Mouse (Mus musculus): ENCODE measurements around the gene Cd37. TPM values are rescaled to one million over a fixed set of nuclear protein-coding genes. Genes with fewer than 3 reads are reported as not detected.

Gene Cd37
- polyA plus RNA-seq, 1 experiment from 2014 or later = 2.1 TPM

DNA sequence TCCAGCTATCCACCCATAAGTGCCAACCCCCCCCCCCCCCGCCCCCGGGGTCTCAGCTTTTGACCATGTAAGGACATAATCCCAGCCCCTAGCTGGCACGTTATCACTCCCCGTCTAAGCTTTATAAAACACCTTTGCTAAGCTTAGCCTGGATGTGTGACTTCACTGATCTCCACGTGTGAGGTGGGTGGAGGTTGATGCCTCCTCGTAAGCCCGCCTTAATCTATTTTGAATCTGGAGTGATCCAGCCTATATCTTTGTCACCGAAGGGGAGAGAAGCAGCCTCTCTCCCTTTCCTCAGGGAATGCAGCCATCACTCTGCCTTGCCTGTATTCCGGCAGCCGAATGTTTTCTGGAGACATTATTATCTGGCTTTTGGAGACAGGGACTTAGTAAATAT lies 36.3 kb downstream of the Cd37 start:
- H3K27ac ChIP-seq (ENCODE audit: low read depth, low read length) = 0 out of 2 replicates have a peak overlapping the region, but pooled peaks have one; percentile 29
- no peaks in the 10 kb centered on the region for H3K9me3 ChIP-seq (replicated peaks; ENCODE audit: control insufficient read depth, low read length)
- no peak overlapping the region for H3K9ac ChIP-seq (ENCODE audit: low read depth, low read length)
- no peak overlapping the region for H3K4me2 ChIP-seq
- H3K4me3 ChIP-seq (ENCODE audit: low read depth, low read length) = no peak overlapping the region
- 0 out of 2 replicates have a peak, but pooled peaks cover 6% of the 10 kb centered on the region for H3K4me1 ChIP-seq (ENCODE audit: control insufficient read depth, insufficient read depth, low read length)
- H3K27me3 ChIP-seq (ENCODE audit: control insufficient read depth, insufficient read depth, low read length) = 0 out of 2 replicates have a peak, but pooled peaks cover 4% of the 10 kb centered on the region
- WGBS (ENCODE audit: insufficient replicate concordance) = 23% methylated on average over 10 of the region's 10 CpGs
- no peak for ATAC-seq (replicated peaks; ENCODE audit: insufficient number of reproducible peaks, low FRiP score, low TSS enrichment)
- H3K36me3 ChIP-seq (ENCODE audit: control insufficient read depth, insufficient read depth, low read length) = no peaks in the 10 kb centered on the region

GRCm38 (mm10) chr7:45198961-45199360 lies 40.0 kb downstream of the Cd37 start:
- Histone ChIP-seq H3K4me3 (ENCODE audit: low read depth, low read length) (no peak overlapping the region), H3K36me3 (ENCODE audit: control insufficient read depth, insufficient read depth, low read length) (no peaks in the 10 kb centered on the region), H3K9me3 (replicated peaks; ENCODE audit: control insufficient read depth, low read length) (no peaks in the 10 kb centered on the region), H3K27me3 (ENCODE audit: control insufficient read depth, insufficient read depth, low read length) (peaks cover 11% of the 10 kb centered on the region), H3K9ac (ENCODE audit: low read depth, low read length) (no peak overlapping the region), H3K27ac (ENCODE audit: low read depth, low read length) (no peak overlapping the region), H3K4me2 (no peak overlapping the region), H3K4me1 (ENCODE audit: control insufficient read depth, insufficient read depth, low read length) (peaks cover 12% of the 10 kb centered on the region)
- no peak for ATAC-seq (replicated peaks; ENCODE audit: insufficient number of reproducible peaks, low FRiP score, low TSS enrichment)
- WGBS (ENCODE audit: insufficient replicate concordance) = 71% methylated on average over 11 of the region's 11 CpGs

DNA sequence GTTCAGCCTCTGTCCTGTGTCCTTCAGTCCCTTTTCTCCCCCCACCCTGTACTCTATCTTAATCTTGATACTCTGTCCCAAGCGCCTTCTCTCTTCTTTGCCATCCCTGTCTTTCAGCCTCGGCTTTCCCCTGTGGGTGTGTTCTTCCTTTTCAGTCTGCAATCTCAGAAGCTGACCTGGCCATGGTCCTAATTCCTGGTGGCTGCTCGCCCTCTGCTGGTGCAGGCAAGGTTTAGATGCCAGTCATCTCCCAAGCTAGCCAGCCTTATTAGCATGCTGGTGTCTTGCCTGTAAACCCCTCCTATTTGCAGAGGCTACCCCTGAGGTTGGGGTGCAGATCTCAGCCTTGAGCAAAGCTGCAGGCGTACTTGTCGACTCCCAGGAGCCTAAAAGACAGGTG lies 40.5 kb downstream of the Cd37 start:
- H3K9ac ChIP-seq (ENCODE audit: low read depth, low read length) = no peak overlapping the region
- H3K36me3 ChIP-seq (ENCODE audit: control insufficient read depth, insufficient read depth, low read length) = no peaks in the 10 kb centered on the region
- no peak for ATAC-seq (replicated peaks; ENCODE audit: insufficient number of reproducible peaks, low FRiP score, low TSS enrichment)
- no peaks in the 10 kb centered on the region for H3K9me3 ChIP-seq (replicated peaks; ENCODE audit: control insufficient read depth, low read length)
- H3K4me3 ChIP-seq (ENCODE audit: low read depth, low read length) = no peak overlapping the region
- H3K27me3 ChIP-seq (ENCODE audit: control insufficient read depth, insufficient read depth, low read length) = peaks cover 14% of the 10 kb centered on the region
- peaks cover 12% of the 10 kb centered on the region for H3K4me1 ChIP-seq (ENCODE audit: control insufficient read depth, insufficient read depth, low read length)
- WGBS (ENCODE audit: insufficient replicate concordance) = 9% methylated on average over 5 of the region's 5 CpGs
- H3K4me2 ChIP-seq = no peak overlapping the region
- H3K27ac ChIP-seq (ENCODE audit: low read depth, low read length) = no peak overlapping the region

DNA sequence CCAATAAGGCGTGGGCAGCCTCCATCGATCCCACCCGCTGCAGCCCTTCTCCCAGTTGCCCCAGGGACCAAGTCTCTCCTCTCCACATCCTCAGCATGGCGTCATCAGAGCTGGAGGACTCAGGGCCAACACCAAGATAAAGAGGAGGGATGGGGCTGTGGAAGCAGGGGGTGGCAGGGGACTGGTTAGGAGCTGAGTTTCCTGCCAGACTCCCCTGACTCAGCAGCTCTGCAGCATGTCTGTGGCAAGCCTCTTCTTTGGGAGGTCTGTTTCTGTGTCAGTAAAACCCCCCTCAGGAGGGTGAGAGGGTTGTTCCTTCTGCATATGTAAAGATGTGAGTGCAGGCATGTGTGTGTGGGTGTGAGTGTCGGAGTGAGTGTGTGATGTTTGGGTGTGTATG lies 41.9 kb downstream of the Cd37 start:
- Histone ChIP-seq H3K36me3 (ENCODE audit: control insufficient read depth, insufficient read depth, low read length) (no peaks in the 10 kb centered on the region), H3K4me2 (no peak overlapping the region), H3K27ac (ENCODE audit: low read depth, low read length) (no peak overlapping the region), H3K4me3 (ENCODE audit: low read depth, low read length) (no peak overlapping the region), H3K9me3 (replicated peaks; ENCODE audit: control insufficient read depth, low read length) (no peaks in the 10 kb centered on the region), H3K9ac (ENCODE audit: low read depth, low read length) (no peak overlapping the region), H3K4me1 (ENCODE audit: control insufficient read depth, insufficient read depth, low read length) (peaks cover 8% of the 10 kb centered on the region), H3K27me3 (ENCODE audit: control insufficient read depth, insufficient read depth, low read length) (peaks cover 21% of the 10 kb centered on the region)
- WGBS (ENCODE audit: insufficient replicate concordance) = 57% methylated on average over 5 of the region's 5 CpGs
- no peak for ATAC-seq (replicated peaks; ENCODE audit: insufficient number of reproducible peaks, low FRiP score, low TSS enrichment)

GRCm38 (mm10) chr7:45196176-45196535 lies 42.8 kb downstream of the Cd37 start:
- peaks cover 21% of the 10 kb centered on the region for H3K27me3 ChIP-seq (ENCODE audit: control insufficient read depth, insufficient read depth, low read length)
- no peak overlapping the region for H3K4me3 ChIP-seq (ENCODE audit: low read depth, low read length)
- H3K36me3 ChIP-seq (ENCODE audit: control insufficient read depth, insufficient read depth, low read length) = no peaks in the 10 kb centered on the region
- 71% methylated on average over 4 of the region's 4 CpGs for WGBS (ENCODE audit: insufficient replicate concordance)
- no peaks in the 10 kb centered on the region for H3K9me3 ChIP-seq (replicated peaks; ENCODE audit: control insufficient read depth, low read length)
- no peak for ATAC-seq (replicated peaks; ENCODE audit: insufficient number of reproducible peaks, low FRiP score, low TSS enrichment)
- H3K27ac ChIP-seq (ENCODE audit: low read depth, low read length) = no peak overlapping the region
- no peak overlapping the region for H3K9ac ChIP-seq (ENCODE audit: low read depth, low read length)
- H3K4me2 ChIP-seq = no peak overlapping the region
- H3K4me1 ChIP-seq (ENCODE audit: control insufficient read depth, insufficient read depth, low read length) = peaks cover 13% of the 10 kb centered on the region

DNA sequence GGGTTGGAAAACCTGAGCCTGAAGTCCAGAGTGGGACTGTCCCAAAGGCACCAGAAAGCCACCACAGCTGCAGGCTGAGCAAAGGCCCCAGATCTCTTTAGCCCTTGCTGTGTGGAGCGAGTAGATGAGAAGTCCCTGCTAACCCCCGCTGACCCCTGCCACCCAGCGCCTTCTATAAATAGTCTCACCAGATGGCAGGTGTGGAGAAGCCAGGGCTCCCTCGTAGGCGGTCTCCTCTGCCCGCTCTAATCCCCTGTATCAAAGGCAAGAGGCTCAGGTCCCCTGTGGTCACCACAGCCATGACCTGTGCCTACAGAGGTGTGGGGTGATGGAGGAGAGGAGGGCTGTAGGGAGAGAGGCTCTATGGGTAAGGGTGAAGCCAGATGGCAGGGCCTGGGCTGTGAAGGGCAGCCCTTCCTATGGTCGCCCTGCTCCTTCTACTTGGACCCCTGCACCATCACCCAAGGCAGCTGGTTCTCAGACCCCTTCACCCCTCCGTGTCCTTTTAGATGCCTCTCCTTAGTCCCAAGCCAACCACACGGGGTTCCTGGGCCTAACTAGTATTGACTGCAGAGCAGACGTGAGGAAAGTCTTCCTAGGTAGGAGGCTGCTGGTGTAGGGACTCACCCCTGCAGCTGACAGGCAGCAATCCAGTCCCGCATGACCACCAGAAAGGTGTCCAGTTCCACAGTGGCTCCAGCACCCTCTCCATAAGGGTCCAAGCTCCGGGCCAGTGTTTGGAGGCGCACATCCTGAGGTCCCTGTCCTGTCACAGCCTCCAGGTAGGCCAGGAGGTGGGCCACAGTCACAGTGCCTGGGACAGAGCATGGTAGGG lies 43.4 kb downstream of the Cd37 start:
- Histone ChIP-seq H3K4me3 (ENCODE audit: low read depth, low read length) (no peak overlapping the region), H3K27me3 (ENCODE audit: control insufficient read depth, insufficient read depth, low read length) (peaks cover 21% of the 10 kb centered on the region), H3K27ac (ENCODE audit: low read depth, low read length) (no peak overlapping the region), H3K9me3 (replicated peaks; ENCODE audit: control insufficient read depth, low read length) (no peaks in the 10 kb centered on the region), H3K4me1 (ENCODE audit: control insufficient read depth, insufficient read depth, low read length) (peaks cover 13% of the 10 kb centered on the region), H3K4me2 (no peak overlapping the region), H3K36me3 (ENCODE audit: control insufficient read depth, insufficient read depth, low read length) (no peaks in the 10 kb centered on the region), H3K9ac (ENCODE audit: low read depth, low read length) (no peak overlapping the region)
- ATAC-seq (replicated peaks; ENCODE audit: insufficient number of reproducible peaks, low FRiP score, low TSS enrichment) = no peak
- 52% methylated on average over 13 of the region's 13 CpGs for WGBS (ENCODE audit: insufficient replicate concordance)

DNA sequence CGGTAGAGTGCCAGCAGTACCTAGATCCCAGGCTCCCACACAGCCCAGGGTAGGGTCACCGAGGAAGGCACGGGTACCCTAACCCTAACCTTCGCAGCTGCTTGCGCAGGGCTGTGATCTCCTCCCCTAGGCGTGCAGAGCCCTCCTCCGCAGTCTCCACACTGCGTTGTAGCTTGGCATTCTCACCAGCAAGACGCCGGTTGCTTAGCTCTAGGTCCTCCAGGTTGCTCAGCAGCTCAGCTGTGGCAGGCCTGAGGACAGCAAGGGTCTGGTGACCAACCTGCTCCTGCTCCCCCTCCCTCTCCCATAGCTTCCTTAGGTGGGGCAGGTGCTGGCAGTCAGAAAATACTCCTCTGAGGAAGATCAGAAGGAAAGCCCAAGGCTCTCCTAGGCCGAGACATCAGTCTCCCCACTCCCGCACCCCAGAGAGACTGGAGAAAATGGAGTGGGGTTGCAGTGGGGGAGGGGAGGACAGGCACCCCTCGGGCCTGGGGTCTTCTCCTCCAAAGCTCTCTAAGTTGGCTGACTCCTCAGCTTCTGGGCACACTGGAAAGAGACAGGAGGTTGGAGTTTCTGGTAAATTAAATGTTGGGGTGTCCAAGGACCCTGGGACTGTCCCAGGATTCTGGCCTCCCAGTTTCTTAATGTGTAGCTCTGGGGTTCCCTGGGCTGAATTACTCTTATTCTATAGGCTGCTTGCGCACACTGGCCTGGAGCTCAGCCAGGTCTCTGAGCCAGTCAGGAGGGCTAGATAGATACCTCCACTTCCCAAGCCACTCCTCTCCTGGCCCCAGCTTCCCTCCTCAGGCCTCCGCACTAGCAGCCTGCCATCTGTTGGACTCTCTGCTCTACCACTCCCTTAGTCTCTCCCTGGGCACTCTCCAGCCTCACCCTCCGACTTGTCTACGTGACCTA lies 44.8 kb downstream of the Cd37 start:
- no peak for ATAC-seq (replicated peaks; ENCODE audit: insufficient number of reproducible peaks, low FRiP score, low TSS enrichment)
- 71% methylated on average over 17 of the region's 17 CpGs for WGBS (ENCODE audit: insufficient replicate concordance)
- Histone ChIP-seq H3K9ac (ENCODE audit: low read depth, low read length) (no peak overlapping the region), H3K4me1 (ENCODE audit: control insufficient read depth, insufficient read depth, low read length) (peaks cover 13% of the 10 kb centered on the region), H3K36me3 (ENCODE audit: control insufficient read depth, insufficient read depth, low read length) (no peaks in the 10 kb centered on the region), H3K27ac (ENCODE audit: low read depth, low read length) (no peak overlapping the region), H3K4me2 (no peak overlapping the region), H3K9me3 (replicated peaks; ENCODE audit: control insufficient read depth, low read length) (no peaks in the 10 kb centered on the region), H3K4me3 (ENCODE audit: low read depth, low read length) (no peak overlapping the region), H3K27me3 (ENCODE audit: control insufficient read depth, insufficient read depth, low read length) (peaks cover 26% of the 10 kb centered on the region)

GRCm38 (mm10) chr7:45193406-45193805 lies 45.5 kb downstream of the Cd37 start:
- Histone ChIP-seq H3K4me2 (no peak overlapping the region), H3K4me3 (ENCODE audit: low read depth, low read length) (no peak overlapping the region), H3K9me3 (replicated peaks; ENCODE audit: control insufficient read depth, low read length) (no peaks in the 10 kb centered on the region), H3K9ac (ENCODE audit: low read depth, low read length) (no peak overlapping the region), H3K27me3 (ENCODE audit: control insufficient read depth, insufficient read depth, low read length) (peaks cover 34% of the 10 kb centered on the region), H3K27ac (ENCODE audit: low read depth, low read length) (no peak overlapping the region), H3K36me3 (ENCODE audit: control insufficient read depth, insufficient read depth, low read length) (no peaks in the 10 kb centered on the region), H3K4me1 (ENCODE audit: control insufficient read depth, insufficient read depth, low read length) (peaks cover 13% of the 10 kb centered on the region)
- WGBS (ENCODE audit: insufficient replicate concordance) = 62% methylated on average over 5 of the region's 5 CpGs
- no peak for ATAC-seq (replicated peaks; ENCODE audit: insufficient number of reproducible peaks, low FRiP score, low TSS enrichment)
